Mouse (Mus musculus): Measurements from ENCODE around the gene Clcn7. TPM values are rescaled to one million over a fixed set of nuclear protein-coding genes. Genes with fewer than 3 reads are reported as not detected.

Gene Clcn7
- polyA plus RNA-seq, 1 experiment from 2014 or later, result 22.5 TPM

DNA sequence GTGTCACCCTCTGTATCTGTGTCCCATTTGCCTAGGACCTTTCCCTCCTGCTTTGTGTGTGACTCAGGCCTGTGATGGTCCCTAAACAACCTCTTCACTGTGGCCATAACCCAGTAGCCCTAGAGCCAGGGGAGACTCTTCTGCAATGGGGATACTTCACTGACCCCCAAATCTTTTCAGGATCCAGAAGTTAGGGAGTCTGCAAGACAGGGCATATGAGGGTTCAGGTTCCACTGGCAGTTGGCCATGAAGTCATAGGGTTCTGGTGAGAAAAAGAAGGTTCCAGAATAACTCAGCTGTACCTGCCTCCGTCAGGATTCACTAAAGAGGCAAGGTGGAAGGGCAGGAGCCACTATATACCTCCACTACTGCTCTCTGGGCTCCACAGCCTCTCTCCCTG is 29.0 kb downstream of the Clcn7 start, which contains the start of gene Ccdc154:
Gene Ccdc154 (plus strand): TSS at position 301 of the 400 bp plus-strand sequence.
- Histone ChIP-seq H3K27me3 (ENCODE audit: control insufficient read depth, insufficient read depth, low read depth, low read length) (no peaks in the 10 kb centered on the region), H3K4me3 (ENCODE audit: low read length) (no peak within 1 kb of the TSS), H3K9ac (ENCODE audit: low read length) (no peak within 1 kb of the TSS), H3K27ac (ENCODE audit: low read length) (no peak within 1 kb of the TSS), H3K4me2 (ENCODE audit: low read depth, low read length) (no peak within 1 kb of the TSS), H3K36me3 (ENCODE audit: control insufficient read depth, insufficient read depth, low read length) (no peaks in the 10 kb centered on the region), H3K4me1 (replicated peaks; ENCODE audit: control insufficient read depth, insufficient read depth, low read length) (peaks cover 2% of the 10 kb centered on the region; the same call in 1 of the 2 replicates), H3K9me3 (ENCODE audit: control insufficient read depth, low read length) (no peaks in the 10 kb centered on the region)
- WGBS, result 100% methylated on average over 1 of the region's 1 CpGs
- no peak for ATAC-seq (ENCODE audit: low read depth)

GRCm38 (mm10) chr17:25163387-25163786 is 30.2 kb downstream of the Clcn7 start:
- ATAC-seq (ENCODE audit: low read depth), result no peak
- H3K36me3 ChIP-seq (ENCODE audit: control insufficient read depth, insufficient read depth, low read length), result no peaks in the 10 kb centered on the region
- no peak overlapping the region for H3K27ac ChIP-seq (ENCODE audit: low read length)
- WGBS, result 74% methylated on average over 7 of the region's 7 CpGs
- no peak overlapping the region for H3K4me3 ChIP-seq (ENCODE audit: low read length)
- no peak overlapping the region for H3K9ac ChIP-seq (ENCODE audit: low read length)
- peaks cover 2% of the 10 kb centered on the region; the same call in 1 of the 2 replicates for H3K4me1 ChIP-seq (replicated peaks; ENCODE audit: control insufficient read depth, insufficient read depth, low read length)
- H3K4me2 ChIP-seq (ENCODE audit: low read depth, low read length), result no peak overlapping the region
- no peaks in the 10 kb centered on the region for H3K27me3 ChIP-seq (ENCODE audit: control insufficient read depth, insufficient read depth, low read depth, low read length)
- no peaks in the 10 kb centered on the region for H3K9me3 ChIP-seq (ENCODE audit: control insufficient read depth, low read length)

GRCm38 (mm10) chr17:25164770-25165169 is 31.6 kb downstream of the Clcn7 start:
- Histone ChIP-seq H3K4me2 (ENCODE audit: low read depth, low read length) (no peak overlapping the region), H3K4me3 (ENCODE audit: low read length) (no peak overlapping the region)

DNA sequence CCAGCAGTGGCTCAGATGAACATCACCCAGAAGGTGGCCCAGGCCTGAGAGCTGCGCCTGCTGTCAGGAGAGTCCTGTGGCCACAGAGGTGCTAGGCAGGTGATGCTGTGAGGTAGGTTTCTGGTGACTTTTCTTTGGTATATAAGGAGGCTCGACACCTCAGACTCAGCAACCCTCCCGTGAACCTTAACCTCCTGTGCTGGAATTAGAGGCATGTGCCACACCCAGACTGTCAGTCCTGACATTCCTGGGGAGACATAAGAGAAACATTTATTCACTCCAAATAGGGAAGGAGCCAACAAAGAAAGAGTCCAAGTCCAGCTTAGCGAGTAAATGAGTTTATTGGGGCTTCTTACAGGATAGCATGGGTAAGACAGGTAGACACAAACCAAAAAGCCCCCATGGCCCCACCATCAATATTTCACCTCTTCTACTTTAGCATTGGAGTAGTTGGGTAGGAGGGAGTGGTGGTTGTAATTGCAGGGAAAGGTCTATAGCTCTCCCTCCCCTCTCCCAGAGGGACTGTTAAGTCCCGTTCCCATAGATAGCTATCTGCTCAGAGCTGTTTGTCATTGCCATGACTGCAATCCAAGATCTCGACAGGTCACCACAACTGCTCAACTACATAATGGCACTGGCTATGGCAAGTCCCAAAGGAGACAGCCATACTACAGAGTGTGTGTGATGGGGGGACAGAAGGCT is 32.9 kb downstream of the Clcn7 start:
- no peak overlapping the region for H3K9ac ChIP-seq (ENCODE audit: low read length)
- no peaks in the 10 kb centered on the region for H3K27me3 ChIP-seq (ENCODE audit: control insufficient read depth, insufficient read depth, low read depth, low read length)
- H3K4me1 ChIP-seq (replicated peaks; ENCODE audit: control insufficient read depth, insufficient read depth, low read length), result peaks cover 2% of the 10 kb centered on the region; the same call in 1 of the 2 replicates
- H3K27ac ChIP-seq (ENCODE audit: low read length), result no peak overlapping the region
- H3K4me3 ChIP-seq (ENCODE audit: low read length), result no peak overlapping the region
- no peaks in the 10 kb centered on the region for H3K9me3 ChIP-seq (ENCODE audit: control insufficient read depth, low read length)
- ATAC-seq (ENCODE audit: low read depth), result no peak
- H3K4me2 ChIP-seq (ENCODE audit: low read depth, low read length), result no peak overlapping the region
- no peaks in the 10 kb centered on the region for H3K36me3 ChIP-seq (ENCODE audit: control insufficient read depth, insufficient read depth, low read length)
- 43% methylated on average over 6 of the region's 6 CpGs for WGBS

More at GRCm38 (mm10) chr17:25164770-25165169, 31.6 kb downstream of the Clcn7 start:
- H3K9me3 ChIP-seq (ENCODE audit: control insufficient read depth, low read length), result no peaks in the 10 kb centered on the region
- no peak overlapping the region for H3K27ac ChIP-seq (ENCODE audit: low read length)
- ATAC-seq (ENCODE audit: low read depth), result no peak
- H3K36me3 ChIP-seq (ENCODE audit: control insufficient read depth, insufficient read depth, low read length), result no peaks in the 10 kb centered on the region
- peaks cover 2% of the 10 kb centered on the region; the same call in 1 of the 2 replicates for H3K4me1 ChIP-seq (replicated peaks; ENCODE audit: control insufficient read depth, insufficient read depth, low read length)
- no peaks in the 10 kb centered on the region for H3K27me3 ChIP-seq (ENCODE audit: control insufficient read depth, insufficient read depth, low read depth, low read length)
- no peak overlapping the region for H3K9ac ChIP-seq (ENCODE audit: low read length)
- 90% methylated on average over 3 of the region's 3 CpGs for WGBS

- ATAC-seq (ENCODE audit: low read depth), result no peak
Measured at GRCm38 (mm10) chr17:25169706-25170105, 36.5 kb downstream of the Clcn7 start.

DNA sequence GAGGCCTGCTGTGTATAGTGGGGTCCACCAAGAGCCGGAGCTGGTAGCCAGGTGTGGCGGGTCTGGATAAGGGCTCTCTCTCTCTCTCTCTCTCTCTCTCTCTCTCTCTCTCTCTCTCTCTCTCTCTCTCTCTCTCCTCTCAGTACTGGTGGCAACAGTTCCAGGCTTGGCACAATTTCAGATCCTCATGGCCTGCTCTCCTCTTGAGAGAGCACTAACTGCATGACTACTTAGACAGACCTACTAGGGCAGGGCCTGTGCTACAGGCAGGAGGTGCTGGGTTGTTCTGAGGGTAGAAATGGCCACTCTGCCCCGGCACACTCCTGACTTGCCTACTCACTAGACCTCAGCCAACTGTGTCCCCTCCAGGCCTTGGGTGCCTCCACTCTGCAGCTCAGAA is 39.4 kb downstream of the Clcn7 start:
- no peaks in the 10 kb centered on the region for H3K27me3 ChIP-seq (ENCODE audit: control insufficient read depth, insufficient read depth, low read depth, low read length)
- peaks cover 14% of the 10 kb centered on the region; the same call in 1 of the 2 replicates for H3K4me1 ChIP-seq (replicated peaks; ENCODE audit: control insufficient read depth, insufficient read depth, low read length)
- no peak overlapping the region; the same call in 1 of the 2 replicates for H3K9ac ChIP-seq (ENCODE audit: low read length)
- peak overlapping the region; percentile 6; the same call in 1 of the 2 replicates for H3K4me2 ChIP-seq (ENCODE audit: low read depth, low read length)
- H3K4me3 ChIP-seq (ENCODE audit: low read length), result no peak overlapping the region
- no peaks in the 10 kb centered on the region for H3K36me3 ChIP-seq (ENCODE audit: control insufficient read depth, insufficient read depth, low read length)
- H3K9me3 ChIP-seq (ENCODE audit: control insufficient read depth, low read length), result no peaks in the 10 kb centered on the region
- H3K27ac ChIP-seq (ENCODE audit: low read length), result peak overlapping the region; percentile 47
- 76% methylated on average over 3 of the region's 3 CpGs for WGBS
- ATAC-seq (ENCODE audit: low read depth), result no peak

More at GRCm38 (mm10) chr17:25169706-25170105, 36.5 kb downstream of the Clcn7 start:
- Histone ChIP-seq H3K27ac (ENCODE audit: low read length) (no peak overlapping the region), H3K36me3 (ENCODE audit: control insufficient read depth, insufficient read depth, low read length) (no peaks in the 10 kb centered on the region), H3K9ac (ENCODE audit: low read length) (no peak overlapping the region), H3K4me1 (replicated peaks; ENCODE audit: control insufficient read depth, insufficient read depth, low read length) (peaks cover 2% of the 10 kb centered on the region; the same call in 1 of the 2 replicates), H3K27me3 (ENCODE audit: control insufficient read depth, insufficient read depth, low read depth, low read length) (no peaks in the 10 kb centered on the region), H3K4me3 (ENCODE audit: low read length) (no peak overlapping the region), H3K4me2 (ENCODE audit: low read depth, low read length) (no peak overlapping the region), H3K9me3 (ENCODE audit: control insufficient read depth, low read length) (no peaks in the 10 kb centered on the region)
- 91% methylated on average over 2 of the region's 2 CpGs for WGBS

DNA sequence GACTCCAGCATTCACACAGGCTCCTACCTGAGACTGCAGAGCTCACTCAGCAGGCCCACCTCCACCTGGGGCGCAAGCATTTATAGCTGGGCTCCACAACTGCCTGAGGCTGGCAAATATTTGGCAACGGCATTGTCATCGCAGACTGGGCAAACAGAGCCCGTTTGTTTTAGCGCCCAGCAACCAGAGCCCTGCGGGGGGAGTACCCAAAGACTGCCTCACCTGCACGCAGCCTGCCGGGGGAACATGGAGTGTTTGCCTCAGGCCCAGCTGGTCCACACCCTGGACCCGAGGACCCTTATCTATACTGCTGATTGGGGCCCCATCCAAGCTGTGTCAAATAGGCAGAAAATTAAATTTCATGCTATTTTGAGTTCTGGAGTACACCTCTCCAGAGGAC is 42.2 kb downstream of the Clcn7 start, which contains the start of gene Gm38655:
Gene Gm38655 (minus strand): TSS at position 61 of the 400 bp plus-strand sequence.
- Histone ChIP-seq H3K4me2 (ENCODE audit: low read depth, low read length) (peak within 1 kb of the TSS; percentile 34), H3K4me1 (replicated peaks; ENCODE audit: control insufficient read depth, insufficient read depth, low read length) (peaks cover 14% of the 10 kb centered on the region; the same call in 1 of the 2 replicates), H3K9me3 (ENCODE audit: control insufficient read depth, low read length) (no peaks in the 10 kb centered on the region), H3K27me3 (ENCODE audit: control insufficient read depth, insufficient read depth, low read depth, low read length) (no peaks in the 10 kb centered on the region), H3K27ac (ENCODE audit: low read length) (peak within 1 kb of the TSS; percentile 89), H3K4me3 (ENCODE audit: low read length) (no peak within 1 kb of the TSS), H3K9ac (ENCODE audit: low read length) (peak within 1 kb of the TSS; percentile 43; the same call in 1 of the 2 replicates), H3K36me3 (ENCODE audit: control insufficient read depth, insufficient read depth, low read length) (no peaks in the 10 kb centered on the region)
- ATAC-seq (ENCODE audit: low read depth), result peak; percentile 94
- WGBS, result 45% methylated on average over 9 of the region's 9 CpGs

- Histone ChIP-seq H3K9me3 (ENCODE audit: control insufficient read depth, low read length) (no peaks in the 10 kb centered on the region), H3K4me2 (ENCODE audit: low read depth, low read length) (peak overlapping the region; percentile 93; the same call in 1 of the 2 replicates), H3K9ac (ENCODE audit: low read length) (no peak overlapping the region), H3K4me1 (replicated peaks; ENCODE audit: control insufficient read depth, insufficient read depth, low read length) (peaks cover 16% of the 10 kb centered on the region), H3K4me3 (ENCODE audit: low read length) (0 out of 2 replicates have a peak overlapping the region, but pooled peaks have one; percentile 84), H3K27ac (ENCODE audit: low read length) (no peak overlapping the region), H3K36me3 (ENCODE audit: control insufficient read depth, insufficient read depth, low read length) (no peaks in the 10 kb centered on the region), H3K27me3 (ENCODE audit: control insufficient read depth, insufficient read depth, low read depth, low read length) (no peaks in the 10 kb centered on the region)
- no peak for ATAC-seq (ENCODE audit: low read depth)
Measured at GRCm38 (mm10) chr17:25183232-25183631, 50.0 kb downstream of the Clcn7 start.

- Histone ChIP-seq H3K27me3 (ENCODE audit: control insufficient read depth, insufficient read depth, low read depth, low read length) (no peaks in the 10 kb centered on the region), H3K4me3 (ENCODE audit: low read length) (peak within 1 kb of the TSS; percentile 84), H3K9me3 (ENCODE audit: control insufficient read depth, low read length) (no peaks in the 10 kb centered on the region), H3K9ac (ENCODE audit: low read length) (peak within 1 kb of the TSS; percentile 91), H3K27ac (ENCODE audit: low read length) (peak within 1 kb of the TSS; percentile 87), H3K36me3 (ENCODE audit: control insufficient read depth, insufficient read depth, low read length) (no peaks in the 10 kb centered on the region), H3K4me1 (replicated peaks; ENCODE audit: control insufficient read depth, insufficient read depth, low read length) (peaks cover 19% of the 10 kb centered on the region), H3K4me2 (ENCODE audit: low read depth, low read length) (peak within 1 kb of the TSS; percentile 97)
- under 1% methylated on average over 48 of the region's 50 CpGs for WGBS
- ATAC-seq (ENCODE audit: low read depth), result peak; percentile 87
Measured at GRCm38 (mm10) chr17:25184129-25184691, 51.0 kb downstream of the Clcn7 start, which contains the start of gene BC003965. TSS of gene BC003965 (plus strand) at chr17:25184554.
